ENCODE assay signal across 26 mouse cellular contexts in the genomic region with DNA sequence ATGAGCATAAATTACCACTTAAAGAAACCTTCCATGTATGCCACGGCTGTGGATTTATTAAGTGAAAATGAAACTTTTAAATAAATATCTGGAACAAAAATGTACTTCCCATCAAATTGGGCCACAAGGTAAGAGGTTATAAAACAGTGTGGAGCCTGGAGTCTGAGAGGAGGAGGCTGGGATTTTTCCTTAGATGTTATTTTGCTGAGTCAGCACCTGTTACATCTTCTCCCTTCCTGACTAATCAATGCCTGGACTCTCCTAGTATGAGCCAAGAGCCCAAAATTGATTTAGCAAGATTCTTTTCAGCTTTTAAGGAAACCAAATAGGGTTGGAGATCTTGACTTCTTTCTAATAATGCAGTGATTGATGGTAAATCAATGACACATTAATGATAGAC.
"Had no signal": no experiment of that assay in that cellular context is flagged by ENCODE, and none has a peak within 500 bp of the region (broad histone marks: within the 10 kb centered on the region; RNA-seq: fewer than 3 reads in every experiment).

No protein-coding gene starts in this region.

- H3K4me2 ChIP-seq: embryonic facial prominence, embryonic 12.5 days; embryonic facial prominence, embryonic 13.5 days; embryonic facial prominence, embryonic 15.5 days; forebrain, embryonic 12.5 days; forebrain, embryonic 13.5 days; forebrain, embryonic 15.5 days had no signal

- H3K36me3 ChIP-seq: embryonic facial prominence, embryonic 10.5 days; embryonic facial prominence, embryonic 12.5 days; embryonic facial prominence, embryonic 13.5 days; embryonic facial prominence, embryonic 15.5 days; forebrain, embryonic 10.5 days; forebrain, embryonic 12.5 days; forebrain, embryonic 15.5 days; heart, embryonic 10.5 days had no signal

- H3K9me3 ChIP-seq: embryonic facial prominence, embryonic 10.5 days; embryonic facial prominence, embryonic 12.5 days; embryonic facial prominence, embryonic 13.5 days; embryonic facial prominence, embryonic 15.5 days; forebrain, embryonic 10.5 days; forebrain, embryonic 12.5 days; forebrain, embryonic 13.5 days; forebrain, embryonic 15.5 days; heart, embryonic 10.5 days had no signal

- H3K9ac ChIP-seq: embryonic facial prominence, embryonic 12.5 days; embryonic facial prominence, embryonic 13.5 days; embryonic facial prominence, embryonic 15.5 days; forebrain, embryonic 12.5 days; forebrain, embryonic 13.5 days; forebrain, embryonic 15.5 days; forebrain, postnatal 0 days had no signal

- H3K27ac ChIP-seq: embryonic facial prominence, embryonic 10.5 days; embryonic facial prominence, embryonic 12.5 days; embryonic facial prominence, embryonic 13.5 days; embryonic facial prominence, embryonic 15.5 days; forebrain, embryonic 10.5 days; forebrain, embryonic 12.5 days; forebrain, embryonic 13.5 days; forebrain, embryonic 15.5 days; gastrocnemius, adult 2 months; heart, adult 2 months; heart, embryonic 10.5 days had no signal

- H3K27me3 ChIP-seq: embryonic facial prominence, embryonic 12.5 days; embryonic facial prominence, embryonic 13.5 days; embryonic facial prominence, embryonic 15.5 days; forebrain, embryonic 12.5 days; forebrain, embryonic 13.5 days; forebrain, embryonic 15.5 days had no signal

- DNase-seq: cerebellum, adult 9-11 months; cerebellum, postnatal 10 days; cerebellum, postnatal 14 days; cerebellum, postnatal 25 days; cerebellum, postnatal 36 days; embryo, embryonic 11 days; forebrain, postnatal 0 days; gastrocnemius, adult 2 months; gastrocnemius, postnatal 10 days; gastrocnemius, postnatal 14 days; gastrocnemius, postnatal 25 days; gastrocnemius, postnatal 36 days; heart, adult 11 months; heart, adult 2 months had no signal

- H3K4me1 ChIP-seq: embryonic facial prominence, embryonic 10.5 days; embryonic facial prominence, embryonic 12.5 days; embryonic facial prominence, embryonic 13.5 days; forebrain, embryonic 10.5 days; forebrain, embryonic 12.5 days; forebrain, embryonic 13.5 days; forebrain, embryonic 15.5 days; heart, embryonic 10.5 days had no signal

- ATAC-seq: forebrain, embryonic 13.5 days; forebrain, embryonic 14.5 days; forebrain, embryonic 15.5 days; forebrain, embryonic 16.5 days; forebrain, postnatal 0 days had no signal

- H3K4me3 ChIP-seq: embryonic facial prominence, embryonic 10.5 days; embryonic facial prominence, embryonic 12.5 days; embryonic facial prominence, embryonic 13.5 days; embryonic facial prominence, embryonic 15.5 days; erythroblast, embryonic 14.5 days; forebrain, embryonic 10.5 days; forebrain, embryonic 12.5 days; forebrain, embryonic 13.5 days; forebrain, embryonic 15.5 days; gastrocnemius, adult 2 months; heart, adult 2 months; heart, embryonic 10.5 days had no signal
